Mouse (Mus musculus): ENCODE results near the gene Mex3a.

GRCm38 (mm10) chr3:88546674-88547418 lies 14.7 kb downstream of the Mex3a start:
- TF ChIP-seq POLR2A (IDR thresholded peaks at IDR 0.05; ENCODE audit: control insufficient read depth, extremely low read depth, insufficient read depth, low read length, poor library complexity): no peak
- no peak for TF ChIP-seq CTCF (IDR thresholded peaks at IDR 0.05; ENCODE audit: borderline replicate concordance, control insufficient read depth, extremely low read depth, insufficient read depth, low read length, poor library complexity)
